Mouse (Mus musculus) cerebellum, adult 2 months (tissue): ENCODE measurements around the gene Gdpd1.

ENCODE experiments used
- CTCF ChIP-seq: fragments of 200-500 bp; IDR thresholded peaks from 2 replicates; pipeline ENCODE4 v1.5.1; 2011; ENCODE audit warnings: low read depth, mild to moderate bottlenecking, control low read depth, low read length, moderate library complexity, borderline replicate concordance; ENCODE audit not compliant: insufficient read depth
- POLR2A ChIP-seq: fragments of 200-500 bp; IDR thresholded peaks from 2 replicates; pipeline ENCODE4 v1.6.1; 2011; ENCODE audit warnings: low read length, control low read depth, borderline replicate concordance; ENCODE audit not compliant: insufficient read depth

- TF ChIP-seq CTCF (no peak), POLR2A (no peak)
These were observed 53.4 kb downstream of the Gdpd1 start for GRCm38 (mm10) chr11:87020449-87020848.
